ENCODE assay signal across 22 mouse cellular contexts in genomic region chr10:128601499-128601898, GRCm38 (mm10). TPM values are rescaled to one million over a fixed set of nuclear protein-coding genes. Genes with fewer than 3 reads are reported as not detected.
"Had no signal": no experiment of that assay in that cellular context is flagged by ENCODE, and none has a peak within 500 bp of the region (broad histone marks: within the 10 kb centered on the region; RNA-seq: fewer than 3 reads in every experiment).

No protein-coding gene starts in this region.

- ATAC-seq: liver, postnatal 0 days; lung, postnatal 0 days; midbrain, embryonic 16.5 days had no signal

- H3K36me3 ChIP-seq: lung, embryonic 15.5 days; midbrain, embryonic 10.5 days; midbrain, embryonic 12.5 days; neural tube, embryonic 13.5 days; neural tube, embryonic 15.5 days had no signal

- H3K27me3 ChIP-seq: lung, embryonic 15.5 days; midbrain, embryonic 12.5 days; neural tube, embryonic 13.5 days; neural tube, embryonic 15.5 days had no signal

- H3K9ac ChIP-seq: liver, postnatal 0 days; lung, embryonic 15.5 days; midbrain, embryonic 12.5 days; neural tube, embryonic 13.5 days; neural tube, embryonic 15.5 days had no signal

- H3K4me2 ChIP-seq: lung, embryonic 15.5 days; midbrain, embryonic 12.5 days; neural tube, embryonic 13.5 days; neural tube, embryonic 15.5 days had no signal

- H3K9me3 ChIP-seq: lung, embryonic 15.5 days; megakaryocyte, embryonic 14.5 days; midbrain, embryonic 10.5 days; midbrain, embryonic 12.5 days; neural tube, embryonic 13.5 days; neural tube, embryonic 15.5 days had no signal

- H3K27ac ChIP-seq: lung, embryonic 15.5 days; macrophage; midbrain, embryonic 10.5 days; midbrain, embryonic 12.5 days; neural tube, embryonic 13.5 days; neural tube, embryonic 15.5 days had no signal

- H3K4me1 ChIP-seq: lung, embryonic 15.5 days; midbrain, embryonic 10.5 days; midbrain, embryonic 12.5 days; neural tube, embryonic 13.5 days; neural tube, embryonic 15.5 days had no signal

- DNase-seq: liver, postnatal 0 days; lung, adult 2 months; lung, postnatal 14 days; lung, postnatal 36 days; midbrain, embryonic 14.5 days; retina, postnatal 1 day; right cerebral cortex, adult 18-20 months; right cerebral cortex, postnatal 25 days; right cerebral cortex, postnatal 4 days; thymus, adult 18-20 months; thymus, postnatal 14 days; thymus, postnatal 36 days had no signal

- H3K4me3 ChIP-seq: lung, embryonic 15.5 days; megakaryocyte, embryonic 14.5 days; midbrain, embryonic 10.5 days; midbrain, embryonic 12.5 days; myocyte; neural tube, embryonic 13.5 days; neural tube, embryonic 15.5 days had no signal

RNA-seq across cellular contexts. Expression of gene Ikzf4, which starts 44.3 kb away (rescaled TPM):
- polyA plus RNA-seq: macrophage had no signal
